Mouse (Mus musculus) CH12.LX (cell line): Measurements from ENCODE around the gene Rab4b.

Experiments
- CHD1 ChIP-seq: IDR thresholded peaks from 2 replicates; pipeline ENCODE4 v1.6.1; 2012; ENCODE audit warnings: low read depth, low read length, improper control_type of control experiment, inconsistent platforms
- CTCF ChIP-seq, 2 experiments: IDR thresholded peaks in 1 of 2; conservative IDR thresholded peaks in 1 of 2; 2 replicates each; pipeline ENCODE4 v1.5.1; 2011 to 2012; ENCODE audit warnings: low read depth in 2 of 2, low read length in 2 of 2, improper control_type of control experiment in 1 of 2, inconsistent platforms in 1 of 2, mild to moderate bottlenecking in 1 of 2, moderate library complexity in 1 of 2
- ELF1 ChIP-seq: IDR thresholded peaks from 2 replicates; pipeline ENCODE4 v1.6.1; 2014; ENCODE audit warnings: low read depth, mild to moderate bottlenecking, inconsistent platforms, low read length, improper control_type of control experiment
- EP300 ChIP-seq: IDR thresholded peaks from 2 replicates; pipeline ENCODE4 v1.6.1; 2011; ENCODE audit warnings: low read length, improper control_type of control experiment
- HCFC1 ChIP-seq: IDR thresholded peaks from 2 replicates; pipeline ENCODE4 v1.6.1; 2012; ENCODE audit warnings: low read depth, mild to moderate bottlenecking, inconsistent platforms, low read length, improper control_type of control experiment
- POLR2A ChIP-seq: IDR thresholded peaks from 2 replicates; pipeline ENCODE4 v1.6.1; 2011; ENCODE audit warnings: low read depth, mild to moderate bottlenecking, improper control_type of control experiment, low read length
- SIN3A ChIP-seq: IDR thresholded peaks from 2 replicates; pipeline ENCODE4 v1.6.1; 2012; ENCODE audit warnings: low read length, improper control_type of control experiment, inconsistent platforms
- SMC3 ChIP-seq: IDR thresholded peaks from 2 replicates; pipeline ENCODE4 v1.6.1; 2011; ENCODE audit warnings: low read depth, low read length, improper control_type of control experiment
- USF1 ChIP-seq: IDR thresholded peaks from 2 replicates; pipeline ENCODE4 v1.6.1; 2014; ENCODE audit warnings: low read depth, mild to moderate bottlenecking, inconsistent platforms, low read length, improper control_type of control experiment
- ZC3H11A ChIP-seq: IDR thresholded peaks from 2 replicates; pipeline ENCODE4 v1.6.1; 2012; ENCODE audit warnings: low read depth, mild to moderate bottlenecking, inconsistent platforms, low read length, improper control_type of control experiment

GRCm38 (mm10) chr7:27132588-27132987 lies 46.1 kb downstream of the Rab4b start:
- peak; percentile 7 to 69; a peak in 2 of 4 replicates for TF ChIP-seq CTCF (conservative IDR thresholded peaks at IDR 0.05 in 1 of 2, IDR thresholded peaks at IDR 0.05 in 1 of 2; ENCODE audit: low read depth in 2 of 2, low read length in 2 of 2)
- TF ChIP-seq ZC3H11A = no peak
- no peak for TF ChIP-seq POLR2A
- no peak for TF ChIP-seq ELF1
- TF ChIP-seq SMC3 = peak; percentile 56
- no peak for TF ChIP-seq CHD1
- no peak for TF ChIP-seq EP300
- TF ChIP-seq USF1 = no peak
- no peak for TF ChIP-seq HCFC1
- TF ChIP-seq SIN3A = no peak
